Mouse (Mus musculus): ENCODE measurements around the gene Dnaja3. TPM values are rescaled to one million over a fixed set of nuclear protein-coding genes. Genes with fewer than 3 reads are reported as not detected.
"Not testable (repeated sequence)": the region's sequence is repeated elsewhere in the genome, so short reads cannot be mapped to it uniquely, and the experiment has no call there.

The Dnaja3 gene
- polyA plus RNA-seq, 1 experiment: 48.8 TPM

- Histone ChIP-seq H3K4me1 (ENCODE audit: control insufficient read depth, insufficient read depth, low read length) (peaks cover 1% of the 10 kb centered on the region; the same call in 1 of the 2 replicates), H3K4me3 (ENCODE audit: insufficient read depth, low read length) (no peak overlapping the region), H3K27ac (ENCODE audit: insufficient read depth, low read length) (no peak overlapping the region)
- TF ChIP-seq POLR2A (IDR thresholded peaks at IDR 0.05; ENCODE audit: extremely low read depth, insufficient read depth, low read length): no peak
- no peak for TF ChIP-seq CTCF (IDR thresholded peaks at IDR 0.05; ENCODE audit: extremely low read depth, insufficient read depth, low read length)
Measured at GRCm38 (mm10) chr16:4752155-4752554, 112.4 kb downstream of the Dnaja3 start.

- peak overlapping the region; percentile 56; the same call in 1 of the 2 replicates for H3K27ac ChIP-seq (ENCODE audit: insufficient read depth, low read length)
- H3K4me1 ChIP-seq (ENCODE audit: control insufficient read depth, insufficient read depth, low read length): peaks cover 1% of the 10 kb centered on the region; the same call in 1 of the 2 replicates
- TF ChIP-seq POLR2A (IDR thresholded peaks at IDR 0.05; ENCODE audit: extremely low read depth, insufficient read depth, low read length): no peak
- TF ChIP-seq CTCF (IDR thresholded peaks at IDR 0.05; ENCODE audit: extremely low read depth, insufficient read depth, low read length): no peak
- H3K4me3 ChIP-seq (ENCODE audit: insufficient read depth, low read length): no peak overlapping the region
Measured at GRCm38 (mm10) chr16:4754045-4754444, 114.3 kb downstream of the Dnaja3 start.

GRCm38 (mm10) chr16:4756660-4757335, 117.0 kb downstream of the Dnaja3 start:
- H3K4me1 ChIP-seq (ENCODE audit: control insufficient read depth, insufficient read depth, low read length); H3K27ac ChIP-seq (ENCODE audit: insufficient read depth, low read length): not testable (repeated sequence)
- H3K4me3 ChIP-seq (ENCODE audit: insufficient read depth, low read length): peak overlapping the region; percentile 30

Other genes with a start within 250 kb of the Dnaja3 start
- gene Adcy9, start 219.5 kb upstream of the Dnaja3 start, polyA plus RNA-seq (2012; rRNA removed): 29.7 and 33.1 TPM in 2 replicates
- 7.4 and 9.6 TPM in 2 replicates for gene Srl, start 98.2 kb upstream of the Dnaja3 start, polyA plus RNA-seq (2012; rRNA removed)
- gene Tfap4, start 80.1 kb upstream of the Dnaja3 start, polyA plus RNA-seq (2012; rRNA removed): 3.9 and 5.0 TPM in 2 replicates
- gene Glis2, start 45.3 kb upstream of the Dnaja3 start, polyA plus RNA-seq (2012; rRNA removed): 17.3 and 22.1 TPM in 2 replicates
- gene Pam16, start 15.0 kb upstream of the Dnaja3 start, polyA plus RNA-seq (2012; rRNA removed): 99.3 and 101 TPM in 2 replicates
- 10.1 and 11.2 TPM in 2 replicates for gene Vasn, start within 50 bp of the Dnaja3 start, polyA plus RNA-seq (2012; rRNA removed)
- 103 and 104 TPM in 2 replicates for gene Coro7, start 39.8 kb downstream of the Dnaja3 start, polyA plus RNA-seq (2012; rRNA removed)
- 25.5 and 25.7 TPM in 2 replicates for gene Nmral1, start 79.4 kb downstream of the Dnaja3 start, polyA plus RNA-seq (2012; rRNA removed)
- gene Hmox2, start 86.4 kb downstream of the Dnaja3 start, polyA plus RNA-seq (2012; rRNA removed): 108 TPM in 2 replicates
- 203 and 214 TPM in 2 replicates for gene Cdip1, start 150.3 kb downstream of the Dnaja3 start, polyA plus RNA-seq (2012; rRNA removed)
- gene 4930562C15Rik, start 195.4 kb downstream of the Dnaja3 start, polyA plus RNA-seq (2012; rRNA removed): not detected in 2 replicates
- gene Ubald1, start 240.3 kb downstream of the Dnaja3 start, polyA plus RNA-seq (2012; rRNA removed): 58.4 and 59.4 TPM in 2 replicates
- gene Mgrn1, start 246.3 kb downstream of the Dnaja3 start, polyA plus RNA-seq (2012; rRNA removed): 229 and 239 TPM in 2 replicates